Mouse (Mus musculus) liver, embryonic 13.5 days (tissue): ENCODE measurements at regions not wholly inside any gene's neighbourhood (a gene's known extent, or its start where the extent isn't known, plus 50 kb on each side); places are given as distances from the start of the nearest gene placed in this dataset.

Experiments used
- ATAC-seq: fragments of 200-750 bp; cut with Nextera tagmentation; 2 replicates; pipeline ENCODE4 v1.8.0; 2017; ENCODE audit warnings: low read depth, mild to moderate bottlenecking, moderate number of reproducible peaks, moderate library complexity
- DNase-seq: peaks from one replicate; pipeline ENCODE4 v3.0.0; 2022
- H3K27ac ChIP-seq: fragments of 300-500 bp; sonication (generic); 2 replicates; pipeline ENCODE4 v1.5.1; 2015; ENCODE audit warnings: moderate library complexity, mild to moderate bottlenecking, inconsistent platforms
- H3K27me3 ChIP-seq: fragments of 300-500 bp; sonication (generic); 2 replicates; pipeline ENCODE4 v1.6.1; 2015; ENCODE audit warnings: mild to moderate bottlenecking, inconsistent platforms
- H3K36me3 ChIP-seq: fragments of 300-500 bp; sonication (generic); 2 replicates; pipeline ENCODE4 v1.6.1; 2015; ENCODE audit warnings: mild to moderate bottlenecking, inconsistent platforms
- H3K4me1 ChIP-seq: fragments of 300-500 bp; sonication (generic); replicated peaks from 2 replicates; pipeline ENCODE4 v1.6.1; 2015; ENCODE audit warnings: inconsistent platforms
- H3K4me2 ChIP-seq: fragments of 300-500 bp; sonication (generic); 2 replicates; pipeline ENCODE4 v1.6.1; 2015; ENCODE audit warnings: inconsistent platforms, mild to moderate bottlenecking, moderate library complexity
- H3K4me3 ChIP-seq: fragments of 300-500 bp; sonication (generic); replicated peaks from 2 replicates; pipeline ENCODE4 v1.5.1; 2015; ENCODE audit warnings: mild to moderate bottlenecking, inconsistent platforms
- H3K9ac ChIP-seq: fragments of 300-500 bp; sonication (generic); 2 replicates; pipeline ENCODE4 v1.6.1; 2015; ENCODE audit warnings: mild to moderate bottlenecking, inconsistent platforms
- H3K9me3 ChIP-seq: fragments of 300-500 bp; sonication (generic); replicated peaks from 2 replicates; pipeline ENCODE4 v1.6.1; 2016; ENCODE audit warnings: inconsistent platforms
- WGBS: fragments of 180-500 bp; shearing (Covaris S2); methylation state at CpG from one replicate; pipeline ENCODE4 v1.1.7; 2015; ENCODE audit not compliant: insufficient replicate concordance; 5-methylcytosine and 5-hydroxymethylcytosine counted together

GRCm38 (mm10) chr12:78119246-78119645 lies 74.8 kb upstream of the Gm6657 start:
- H3K4me2 ChIP-seq: no peak overlapping the region
- ATAC-seq (no peak), DNase-seq (no peak)
- H3K36me3 ChIP-seq: no peaks in the 10 kb centered on the region
- H3K27me3 ChIP-seq: no peaks in the 10 kb centered on the region
- H3K27ac ChIP-seq: no peak overlapping the region
- no peak overlapping the region for H3K4me3 ChIP-seq
- no peak overlapping the region for H3K9ac ChIP-seq
- H3K9me3 ChIP-seq: no peaks in the 10 kb centered on the region
- H3K4me1 ChIP-seq: no peaks in the 10 kb centered on the region
- WGBS: 53% methylated on average over 2 of the region's 2 CpGs

GRCm38 (mm10) chr12:78119855-78120254 lies 74.2 kb upstream of the Gm6657 start:
- Histone ChIP-seq H3K27ac (no peak overlapping the region), H3K4me3 (no peak overlapping the region), H3K4me1 (no peaks in the 10 kb centered on the region), H3K4me2 (no peak overlapping the region), H3K9ac (no peak overlapping the region), H3K27me3 (no peaks in the 10 kb centered on the region), H3K36me3 (no peaks in the 10 kb centered on the region), H3K9me3 (no peaks in the 10 kb centered on the region)
- ATAC-seq: no peak
- WGBS: 59% methylated on average over 5 of the region's 5 CpGs
- no peak for DNase-seq

GRCm38 (mm10) chr12:78129130-78129845 lies 64.8 kb upstream of the Gm6657 start:
- H3K4me1 ChIP-seq: no peaks in the 10 kb centered on the region; the same call in 1 of the 2 replicates
- no peak overlapping the region for H3K4me3 ChIP-seq
- H3K4me2 ChIP-seq: no peak overlapping the region
- no peak overlapping the region for H3K27ac ChIP-seq
- no peaks in the 10 kb centered on the region for H3K9me3 ChIP-seq
- no peak overlapping the region for H3K9ac ChIP-seq
- DNase-seq (no peak), ATAC-seq (no peak)
- WGBS: 70% methylated on average over 5 of the region's 5 CpGs
- H3K27me3 ChIP-seq: no peaks in the 10 kb centered on the region
- H3K36me3 ChIP-seq: no peaks in the 10 kb centered on the region

GRCm38 (mm10) chr12:78132016-78132797 lies 61.8 kb upstream of the Gm6657 start:
- H3K4me1 ChIP-seq: no peaks in the 10 kb centered on the region; the same call in 1 of the 2 replicates
- no peak overlapping the region for H3K9ac ChIP-seq
- ATAC-seq (no peak), DNase-seq (no peak)
- H3K27ac ChIP-seq: no peak overlapping the region
- no peak overlapping the region for H3K4me2 ChIP-seq
- H3K27me3 ChIP-seq: no peaks in the 10 kb centered on the region
- no peaks in the 10 kb centered on the region for H3K36me3 ChIP-seq
- 50% methylated on average over 8 of the region's 8 CpGs for WGBS
- no peak overlapping the region for H3K4me3 ChIP-seq
- H3K9me3 ChIP-seq: no peaks in the 10 kb centered on the region

- Histone ChIP-seq H3K27me3 (no peaks in the 10 kb centered on the region), H3K36me3 (no peaks in the 10 kb centered on the region), H3K4me2 (no peak overlapping the region), H3K4me3 (no peak overlapping the region), H3K9me3 (no peaks in the 10 kb centered on the region), H3K9ac (no peak overlapping the region), H3K4me1 (no peaks in the 10 kb centered on the region; the same call in 1 of the 2 replicates), H3K27ac (no peak overlapping the region)
- no peak for DNase-seq
- 70% methylated on average over 9 of the region's 9 CpGs for WGBS
- ATAC-seq: no peak
Observed at GRCm38 (mm10) chr12:78133341-78133740, 60.7 kb upstream of the Gm6657 start.

- H3K4me1 ChIP-seq: no peaks in the 10 kb centered on the region; the same call in 1 of the 2 replicates
- no peaks in the 10 kb centered on the region for H3K27me3 ChIP-seq
- H3K4me2 ChIP-seq: no peak overlapping the region
- no peaks in the 10 kb centered on the region for H3K36me3 ChIP-seq
- H3K9ac ChIP-seq: no peak overlapping the region
- no peak overlapping the region for H3K4me3 ChIP-seq
- ATAC-seq: no peak
- no peak for DNase-seq
- WGBS: 51% methylated on average over 4 of the region's 4 CpGs
- no peak overlapping the region for H3K27ac ChIP-seq
- no peaks in the 10 kb centered on the region for H3K9me3 ChIP-seq
Observed at GRCm38 (mm10) chr12:78133984-78134383, 60.1 kb upstream of the Gm6657 start.

GRCm38 (mm10) chr12:78137196-78137595 lies 56.8 kb upstream of the Gm6657 start:
- ATAC-seq: no peak
- Histone ChIP-seq H3K4me2 (no peak overlapping the region), H3K27me3 (no peaks in the 10 kb centered on the region), H3K4me3 (no peak overlapping the region), H3K9me3 (no peaks in the 10 kb centered on the region), H3K27ac (no peak overlapping the region), H3K9ac (no peak overlapping the region), H3K36me3 (no peaks in the 10 kb centered on the region), H3K4me1 (no peaks in the 10 kb centered on the region)
- WGBS: 60% methylated on average over 3 of the region's 3 CpGs
- no peak for DNase-seq

GRCm38 (mm10) chr12:78138467-78138866 lies 55.6 kb upstream of the Gm6657 start:
- ATAC-seq (no peak), DNase-seq (no peak)
- WGBS: 60% methylated on average over 1 of the region's 1 CpGs
- Histone ChIP-seq H3K9me3 (no peaks in the 10 kb centered on the region), H3K9ac (no peak overlapping the region), H3K36me3 (no peaks in the 10 kb centered on the region), H3K27me3 (no peaks in the 10 kb centered on the region), H3K4me3 (no peak overlapping the region), H3K27ac (no peak overlapping the region), H3K4me2 (no peak overlapping the region), H3K4me1 (no peaks in the 10 kb centered on the region)
